Mouse (Mus musculus): ENCODE measurements around the gene Gm128. TPM values are rescaled to one million over a fixed set of nuclear protein-coding genes. Genes with fewer than 3 reads are reported as not detected.

Gm128 gene
- total and polyA plus RNA-seq, 3 experiments: not detected

DNA sequence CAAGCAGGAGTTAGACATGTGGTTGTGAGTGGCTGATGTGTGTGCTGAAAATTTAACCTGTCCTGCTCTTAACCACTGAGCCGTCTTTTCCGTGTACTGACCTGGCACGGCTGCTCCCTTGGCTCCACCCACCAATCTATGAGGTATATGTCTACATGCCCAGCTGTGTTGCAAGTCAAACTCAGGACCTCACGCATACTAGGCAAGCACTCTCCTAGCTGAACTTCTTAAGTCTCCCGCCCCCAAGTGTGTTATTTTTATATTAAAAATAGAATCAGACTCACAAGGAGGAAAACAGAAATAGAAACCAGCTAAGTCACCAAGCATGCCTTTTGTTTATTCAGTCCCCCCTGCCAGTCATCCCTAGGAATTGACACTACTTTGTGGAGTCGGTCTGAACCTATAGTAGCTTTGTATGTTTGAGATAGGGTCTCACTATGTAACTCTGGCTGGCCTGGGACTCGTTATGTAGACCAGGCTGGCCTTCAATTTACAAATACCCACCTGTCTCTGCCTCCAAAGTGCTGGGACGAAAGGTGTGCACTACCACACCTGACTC lies 3.8 kb downstream of the Gm128 start:
- DNase-seq (ENCODE audit: low spot score) (no peak), ATAC-seq (ENCODE audit: extremely low read depth, insufficient number of reproducible peaks, low FRiP score, poor library complexity, severe bottlenecking) (no peak)
- Histone ChIP-seq H3K36me3 (replicated peaks) (peaks cover 74% of the 10 kb centered on the region), H3K9me3 (replicated peaks) (no peaks in the 10 kb centered on the region), H3K27me3 (ENCODE audit: insufficient read depth, low read length) (no peaks in the 10 kb centered on the region), H3K4me1 (ENCODE audit: insufficient read depth, low read depth, low read length) (peaks cover 17% of the 10 kb centered on the region), H3K4me3 (ENCODE audit: low read depth, low read length) (no peak overlapping the region)
- TF ChIP-seq POLR2AphosphoS5 (IDR thresholded peaks at IDR 0.05; ENCODE audit: insufficient replicate concordance, low read depth, low read length) (no peak), GATA2 (IDR thresholded peaks at IDR 0.05; ENCODE audit: borderline replicate concordance, low read depth, low read length) (no peak), TAL1 (conservative IDR thresholded peaks at IDR 0.05; ENCODE audit: low read depth, low read length) (no peak)

DNA sequence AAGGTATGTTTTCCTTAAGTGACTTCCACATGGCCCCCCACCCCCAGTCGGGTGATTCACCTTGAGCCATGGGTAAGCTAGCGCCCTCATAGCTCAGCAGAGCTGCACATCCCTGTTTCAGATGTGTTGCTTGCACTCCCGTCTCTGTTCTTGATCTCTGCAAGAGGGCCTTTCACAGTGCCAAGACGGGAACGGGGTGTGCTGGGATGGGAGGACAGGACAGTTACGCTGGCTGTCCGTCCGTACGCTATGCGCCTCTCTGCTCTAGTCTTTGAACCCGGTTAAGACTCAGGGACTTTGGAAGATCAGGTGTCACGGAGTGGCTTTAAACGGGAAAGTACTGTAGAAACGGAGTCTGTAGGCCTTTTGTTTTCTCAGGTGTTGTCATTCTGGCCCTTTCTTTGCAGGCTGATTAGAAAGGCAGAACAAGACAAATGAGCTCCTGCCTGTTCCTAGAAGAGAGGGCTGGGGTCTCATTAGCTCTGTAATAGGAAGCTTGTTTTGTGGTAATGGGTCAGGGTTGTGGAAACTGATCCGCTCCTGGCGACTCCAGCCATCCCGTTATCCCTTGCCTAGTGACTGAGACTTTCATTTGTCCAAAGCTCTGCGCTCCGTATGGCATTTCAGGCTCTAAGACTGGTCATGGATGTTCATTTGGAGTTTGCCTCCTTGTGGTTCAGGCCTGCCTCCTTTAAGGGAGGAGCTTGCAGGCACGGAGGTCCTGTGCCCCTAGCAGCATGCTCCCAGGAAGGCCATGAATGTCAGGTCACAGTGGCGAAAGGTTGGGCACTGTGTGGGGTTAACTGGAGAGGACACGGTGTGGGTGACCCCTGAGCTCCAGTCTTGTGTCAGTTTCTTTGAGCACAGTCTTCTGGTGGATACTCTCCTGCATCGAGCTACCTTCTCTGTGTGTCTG lies 5.8 kb downstream of the Gm128 start:
- H3K36me3 ChIP-seq (replicated peaks): peaks cover 93% of the 10 kb centered on the region

DNA sequence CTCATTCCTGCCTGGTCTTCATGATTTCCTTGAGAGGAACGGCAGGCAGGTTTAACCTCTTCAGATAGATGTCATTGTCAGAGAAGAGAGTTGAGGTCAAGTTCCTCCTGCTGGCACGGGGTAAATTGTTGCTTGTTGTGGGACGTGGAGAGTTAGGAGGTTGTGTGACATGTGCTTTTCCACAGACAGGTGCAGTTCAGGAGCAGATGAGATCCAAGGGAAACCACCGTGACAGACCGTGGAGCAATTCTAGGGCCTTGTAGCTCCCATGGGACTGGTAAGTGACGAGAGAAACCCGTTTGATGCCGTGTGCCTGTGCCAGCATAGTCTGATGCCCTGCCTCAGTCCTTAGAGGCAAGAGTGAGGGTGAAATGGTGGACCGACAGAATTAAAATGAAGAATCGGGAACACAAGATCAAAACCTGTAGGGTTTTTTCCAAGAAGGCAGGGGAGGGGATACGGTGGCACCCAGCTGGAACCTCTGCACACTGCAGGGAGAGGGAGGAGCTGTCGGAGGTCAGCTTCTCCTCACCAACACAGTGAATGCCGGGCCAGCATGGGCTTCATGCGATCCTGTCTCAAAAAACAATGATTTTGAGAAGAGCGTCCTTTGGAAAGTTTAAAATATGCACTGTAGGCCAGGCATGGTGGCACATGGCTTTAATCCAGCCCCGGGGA lies 8.0 kb downstream of the Gm128 start:
- no peak for DNase-seq (ENCODE audit: low spot score)
- H3K4me1 ChIP-seq (ENCODE audit: insufficient read depth, low read depth, low read length): peaks cover 48% of the 10 kb centered on the region
- peaks cover 81% of the 10 kb centered on the region for H3K36me3 ChIP-seq (replicated peaks)

More for the DNA sequence above, 5.8 kb downstream of the Gm128 start:
- Histone ChIP-seq H3K4me1 (ENCODE audit: insufficient read depth, low read depth, low read length) (peaks cover 37% of the 10 kb centered on the region), H3K27me3 (ENCODE audit: insufficient read depth, low read length) (no peaks in the 10 kb centered on the region), H3K9me3 (replicated peaks) (no peaks in the 10 kb centered on the region), H3K4me3 (ENCODE audit: low read depth, low read length) (no peak overlapping the region)
- DNase-seq (ENCODE audit: low spot score) (no peak), ATAC-seq (ENCODE audit: extremely low read depth, insufficient number of reproducible peaks, low FRiP score, poor library complexity, severe bottlenecking) (no peak)
- TF ChIP-seq GATA2 (IDR thresholded peaks at IDR 0.05; ENCODE audit: borderline replicate concordance, low read depth, low read length) (no peak), GATA1 (IDR thresholded peaks at IDR 0.05; ENCODE audit: borderline replicate concordance, low read length) (no peak), POLR2AphosphoS5 (IDR thresholded peaks at IDR 0.05; ENCODE audit: insufficient replicate concordance, low read depth, low read length) (no peak)

DNA sequence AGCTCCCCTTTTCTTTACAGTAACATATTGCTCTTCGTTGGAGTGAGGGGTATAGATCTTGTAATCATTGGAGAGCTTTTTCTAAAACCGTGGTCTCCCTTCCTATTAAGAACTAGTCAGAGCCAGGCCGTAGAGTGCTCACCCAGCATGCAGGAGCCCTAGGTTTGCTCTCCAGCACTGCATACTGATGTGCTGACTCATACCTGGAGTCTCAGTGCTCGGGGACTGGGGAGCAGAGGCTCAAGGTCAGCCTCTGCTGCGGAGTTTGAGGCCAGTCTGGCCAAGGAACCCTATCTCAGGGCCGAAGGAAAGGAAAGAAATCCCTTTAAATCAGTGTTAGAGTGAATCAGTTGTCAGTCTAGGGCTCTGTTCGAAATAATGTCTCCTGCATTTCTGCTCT lies 8.6 kb downstream of the Gm128 start:
- DNase-seq (ENCODE audit: low spot score) (no peak), ATAC-seq (ENCODE audit: extremely low read depth, insufficient number of reproducible peaks, low FRiP score, poor library complexity, severe bottlenecking) (no peak)
- Histone ChIP-seq H3K27me3 (ENCODE audit: insufficient read depth, low read length) (no peaks in the 10 kb centered on the region), H3K4me3 (ENCODE audit: low read depth, low read length) (no peak overlapping the region), H3K9me3 (replicated peaks) (no peaks in the 10 kb centered on the region), H3K36me3 (replicated peaks) (peaks cover 74% of the 10 kb centered on the region), H3K4me1 (ENCODE audit: insufficient read depth, low read depth, low read length) (peaks cover 55% of the 10 kb centered on the region)
- TF ChIP-seq TAL1 (conservative IDR thresholded peaks at IDR 0.05; ENCODE audit: low read depth, low read length) (no peak), GATA1 (IDR thresholded peaks at IDR 0.05; ENCODE audit: borderline replicate concordance, low read length) (no peak), GATA2 (IDR thresholded peaks at IDR 0.05; ENCODE audit: borderline replicate concordance, low read depth, low read length) (no peak), POLR2AphosphoS5 (IDR thresholded peaks at IDR 0.05; ENCODE audit: insufficient replicate concordance, low read depth, low read length) (no peak), CTCF (IDR thresholded peaks at IDR 0.05; ENCODE audit: low read depth, low read length) (no peak)

More for the DNA sequence above, 8.0 kb downstream of the Gm128 start:
- Histone ChIP-seq H3K9me3 (replicated peaks) (no peaks in the 10 kb centered on the region), H3K27me3 (ENCODE audit: insufficient read depth, low read length) (no peaks in the 10 kb centered on the region), H3K4me3 (ENCODE audit: low read depth, low read length) (no peak overlapping the region)
- no peak for ATAC-seq (ENCODE audit: extremely low read depth, insufficient number of reproducible peaks, low FRiP score, poor library complexity, severe bottlenecking)
- TF ChIP-seq GATA2 (IDR thresholded peaks at IDR 0.05; ENCODE audit: borderline replicate concordance, low read depth, low read length) (no peak), CTCF (IDR thresholded peaks at IDR 0.05; ENCODE audit: low read depth, low read length) (no peak), POLR2AphosphoS5 (IDR thresholded peaks at IDR 0.05; ENCODE audit: insufficient replicate concordance, low read depth, low read length) (no peak), GATA1 (IDR thresholded peaks at IDR 0.05; ENCODE audit: borderline replicate concordance, low read length) (no peak), TAL1 (conservative IDR thresholded peaks at IDR 0.05; ENCODE audit: low read depth, low read length) (no peak)

DNA sequence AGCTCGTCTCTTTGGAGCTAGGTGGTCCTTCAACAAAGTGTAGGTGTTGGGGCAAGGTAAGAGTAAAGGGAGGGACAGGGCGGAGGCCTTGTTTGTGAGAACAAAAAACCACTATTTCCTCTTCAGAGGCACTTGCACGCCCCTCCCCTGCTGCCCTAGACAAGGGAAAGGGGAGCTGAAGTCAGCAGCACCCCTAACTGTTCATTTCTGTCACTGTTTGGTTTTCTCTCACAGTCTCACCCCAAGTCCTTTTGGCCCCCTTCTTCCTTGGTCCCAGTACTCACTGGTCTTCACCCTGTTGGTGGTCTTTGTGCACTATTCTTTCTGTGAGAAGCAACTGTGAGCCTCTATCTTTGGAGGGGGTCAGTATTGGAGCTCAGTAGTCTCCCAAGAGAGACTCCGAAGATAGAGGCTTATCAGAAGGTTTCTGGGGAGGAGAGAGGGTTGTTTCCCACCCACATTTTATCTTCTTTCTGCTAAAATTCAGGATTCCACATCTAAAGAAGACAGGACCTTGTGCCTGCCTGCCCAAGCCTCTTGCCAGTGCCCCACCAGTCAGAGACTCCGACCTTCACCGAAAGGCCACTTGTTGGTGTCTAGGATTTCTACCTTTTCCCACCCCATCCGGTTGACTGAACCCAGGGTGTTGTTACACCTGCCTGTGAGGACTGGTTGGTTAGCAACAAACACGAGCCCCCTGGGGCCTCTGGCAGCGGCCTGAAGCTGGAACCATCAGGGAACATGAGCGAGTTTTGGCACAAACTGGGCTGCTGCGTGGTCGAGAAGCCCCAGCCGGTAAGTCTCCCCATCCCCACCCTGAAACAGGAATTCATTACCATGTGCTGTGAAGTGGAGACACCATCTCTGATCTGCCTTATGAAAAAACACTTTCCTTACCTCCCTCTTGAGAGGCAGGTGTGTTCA lies 9.8 kb downstream of the Gm128 start, which contains the start of gene Mllt11:
Mllt11 (minus strand) TSS at position 874 of the 924 bp plus-strand sequence.
- H3K36me3 ChIP-seq (replicated peaks): peaks cover 63% of the 10 kb centered on the region
- no peak for ATAC-seq (ENCODE audit: extremely low read depth, insufficient number of reproducible peaks, low FRiP score, poor library complexity, severe bottlenecking)

More for the DNA sequence above, 9.8 kb downstream of the Gm128 start, which contains the start of gene Mllt11:
- Histone ChIP-seq H3K4me1 (ENCODE audit: insufficient read depth, low read depth, low read length) (peaks cover 59% of the 10 kb centered on the region), H3K4me3 (ENCODE audit: low read depth, low read length) (peak within 1 kb of the TSS; percentile 78), H3K9me3 (replicated peaks) (no peaks in the 10 kb centered on the region), H3K27me3 (ENCODE audit: insufficient read depth, low read length) (no peaks in the 10 kb centered on the region)
- TF ChIP-seq GATA2 (IDR thresholded peaks at IDR 0.05; ENCODE audit: borderline replicate concordance, low read depth, low read length) (no peak), CTCF (IDR thresholded peaks at IDR 0.05; ENCODE audit: low read depth, low read length) (no peak), GATA1 (IDR thresholded peaks at IDR 0.05; ENCODE audit: borderline replicate concordance, low read length) (no peak), TAL1 (conservative IDR thresholded peaks at IDR 0.05; ENCODE audit: low read depth, low read length) (no peak), POLR2AphosphoS5 (IDR thresholded peaks at IDR 0.05; ENCODE audit: insufficient replicate concordance, low read depth, low read length) (no peak)
- peak; percentile 81 for DNase-seq (ENCODE audit: low spot score)
